Mouse (Mus musculus): ENCODE measurements around the gene Syn3.

- TF ChIP-seq POLR2A (IDR thresholded peaks at IDR 0.05; ENCODE audit: control insufficient read depth, extremely low read depth, insufficient read depth, low read length, poor library complexity) (no peak), CTCF (IDR thresholded peaks at IDR 0.05; ENCODE audit: borderline replicate concordance, control insufficient read depth, extremely low read depth, insufficient read depth, low read length, poor library complexity) (no peak)
These were observed 154.0 kb downstream of the Syn3 start for GRCm38 (mm10) chr10:86344654-86345053.

Data from thymus, adult 2 months (tissue).